Mouse (Mus musculus) telencephalon, adult 2 months (tissue): ENCODE data around the gene Vmn2r-ps159.
"Not testable (repeated sequence)": the region's sequence is repeated elsewhere in the genome, so short reads cannot be mapped to it uniquely, and the experiment has no call there.

Source experiments
- DNase-seq: peaks from one replicate; pipeline ENCODE4 v3.0.0-alpha.2; 2011; ENCODE audit warnings: low read depth, low spot score

Gene Vmn2r-ps159

GRCm38 (mm10) chr4:156330803-156331202 lies at the start of gene Vmn2r-ps159:
TSS of gene Vmn2r-ps159 (plus strand) at chr4:156331103.
- not testable (repeated sequence) for DNase-seq

GRCm38 (mm10) chr4:156341601-156342504 lies 10.9 kb downstream of the Vmn2r-ps159 start:
- not testable (repeated sequence) for DNase-seq

- DNase-seq, result peak; percentile 1
Measured at GRCm38 (mm10) chr4:156342569-156343325, 11.8 kb downstream of the Vmn2r-ps159 start.

GRCm38 (mm10) chr4:156343332-156343731 lies 12.4 kb downstream of the Vmn2r-ps159 start:
- DNase-seq, result no peak

- DNase-seq, result not testable (repeated sequence)
Measured at GRCm38 (mm10) chr4:156356756-156357437, 26.0 kb downstream of the Vmn2r-ps159 start.
